Mouse (Mus musculus): ENCODE measurements around the gene Clec11a. TPM values are rescaled to one million over a fixed set of nuclear protein-coding genes. Genes with fewer than 3 reads are reported as not detected.

The Clec11a gene
- total RNA-seq, 2 experiments from 2014 or later, result 0.71 to 0.92 TPM

DNA sequence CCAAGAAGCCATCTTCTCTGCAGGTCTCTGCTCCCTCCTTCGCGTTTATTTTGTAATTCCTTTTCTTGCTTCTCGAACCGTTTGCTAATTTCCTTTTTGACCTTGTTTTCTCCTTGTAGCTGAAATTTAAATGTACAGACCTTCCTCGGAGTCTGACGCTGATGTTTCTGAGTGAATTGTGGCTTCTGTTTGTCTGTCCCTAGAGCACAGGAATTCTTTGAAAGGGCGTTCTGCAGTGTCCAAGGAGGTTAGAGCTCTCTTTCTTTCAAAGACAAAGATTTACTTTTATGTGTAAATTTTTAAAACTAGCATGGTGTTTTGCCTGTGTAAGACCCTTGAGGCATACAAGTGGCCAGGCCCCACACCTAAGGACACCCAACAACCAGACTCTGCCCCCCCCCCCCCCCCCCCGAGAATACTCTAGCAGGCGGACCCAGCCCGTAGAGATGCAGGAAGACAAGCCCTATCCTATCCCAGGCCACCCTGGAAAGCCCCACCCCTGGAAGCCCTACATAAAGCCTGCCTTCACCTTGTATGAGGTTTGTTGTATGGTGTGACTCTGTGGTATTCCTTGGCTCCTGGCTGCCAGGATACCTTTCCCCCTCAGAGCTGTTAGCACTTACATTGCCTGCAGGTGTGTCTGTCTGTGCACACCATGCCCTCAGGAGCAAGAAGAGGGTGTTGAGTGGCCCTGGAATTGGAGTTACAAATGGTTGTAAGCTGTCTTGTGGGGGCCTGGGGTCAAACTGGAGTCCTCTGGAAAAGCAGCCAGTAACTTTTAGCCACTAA, 30.0 kb downstream of the Clec11a start:
- no peak for DNase-seq

DNA sequence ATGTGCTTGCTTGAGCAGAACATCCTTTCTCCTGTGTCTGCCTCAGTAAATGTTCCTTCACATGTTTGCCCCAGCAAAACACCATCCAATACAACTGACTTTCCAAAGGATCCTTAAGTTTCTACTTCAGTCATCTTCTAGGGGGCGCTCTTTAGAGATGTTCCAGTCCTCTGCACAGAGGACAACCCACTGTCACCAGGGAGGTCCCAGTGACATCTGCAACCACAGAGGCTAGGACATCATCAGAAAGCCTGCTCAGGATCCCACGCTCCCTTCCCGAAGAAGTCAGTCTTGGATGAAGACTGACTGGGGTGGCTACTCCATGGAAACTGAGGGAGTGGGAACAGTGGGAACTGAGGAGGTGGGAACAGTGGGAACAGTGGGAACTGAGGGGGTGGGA, 31.2 kb downstream of the Clec11a start:
- DNase-seq, result no peak

DNA sequence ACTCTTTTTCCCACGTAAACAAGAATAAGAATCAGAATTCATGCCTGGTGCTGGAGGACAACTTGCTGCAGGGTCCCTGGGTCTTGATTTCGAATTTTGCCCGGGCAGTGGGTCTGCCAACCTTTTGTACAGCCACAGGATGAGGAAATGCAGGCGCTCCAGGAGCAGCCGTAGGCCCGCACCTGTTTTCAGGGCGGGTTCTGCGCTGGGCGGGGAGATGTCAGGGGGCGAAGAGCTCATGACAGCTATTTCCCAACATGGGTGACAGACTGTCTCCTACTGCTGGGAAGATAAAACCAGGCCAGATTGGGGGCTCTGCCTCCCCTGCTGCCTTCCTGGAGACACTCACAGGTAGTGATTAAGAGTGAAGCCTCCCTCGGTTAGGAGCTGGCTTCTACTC, 32.6 kb downstream of the Clec11a start:
- no peak for DNase-seq

DNA sequence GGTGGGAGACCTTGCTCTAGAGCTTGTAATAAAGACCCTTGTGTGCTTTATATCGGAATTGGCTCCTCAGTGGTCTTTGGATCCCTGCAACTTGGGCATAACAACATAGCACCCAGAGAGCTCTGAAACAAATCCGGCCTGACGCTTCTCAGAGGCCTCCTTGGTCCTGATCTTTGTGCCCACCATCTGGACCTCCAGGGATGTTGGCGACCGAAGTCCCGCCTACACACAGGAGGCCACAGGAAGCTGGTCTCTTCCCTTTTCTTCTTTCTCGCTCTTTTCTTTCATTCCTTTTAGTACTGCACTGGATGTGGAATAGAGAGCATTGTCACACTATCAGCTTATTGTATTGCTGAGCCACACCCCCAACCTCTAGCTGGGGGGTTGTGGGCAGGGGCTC, 33.3 kb downstream of the Clec11a start:
- no peak for DNase-seq

DNA sequence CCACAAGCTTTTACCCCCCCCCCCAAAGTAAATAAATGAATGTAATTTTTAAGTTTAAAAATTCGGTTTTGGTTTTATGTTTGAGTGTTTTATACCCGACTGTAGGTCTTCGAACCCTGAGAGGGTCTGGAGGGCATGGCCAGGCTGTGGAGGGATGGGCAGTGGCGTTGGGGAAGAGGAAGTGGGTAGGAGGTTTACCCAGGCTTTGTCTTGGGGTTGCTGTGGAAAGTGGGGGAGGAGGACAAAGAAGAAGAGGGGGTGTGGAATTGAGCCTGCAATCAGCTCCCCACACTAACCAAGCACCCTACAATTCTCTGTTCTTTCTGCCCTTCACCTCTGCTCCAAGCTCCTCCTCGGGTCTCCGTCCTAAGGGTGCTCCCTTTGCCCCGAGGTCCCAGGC, 34.2 kb downstream of the Clec11a start:
- DNase-seq, result no peak

DNA sequence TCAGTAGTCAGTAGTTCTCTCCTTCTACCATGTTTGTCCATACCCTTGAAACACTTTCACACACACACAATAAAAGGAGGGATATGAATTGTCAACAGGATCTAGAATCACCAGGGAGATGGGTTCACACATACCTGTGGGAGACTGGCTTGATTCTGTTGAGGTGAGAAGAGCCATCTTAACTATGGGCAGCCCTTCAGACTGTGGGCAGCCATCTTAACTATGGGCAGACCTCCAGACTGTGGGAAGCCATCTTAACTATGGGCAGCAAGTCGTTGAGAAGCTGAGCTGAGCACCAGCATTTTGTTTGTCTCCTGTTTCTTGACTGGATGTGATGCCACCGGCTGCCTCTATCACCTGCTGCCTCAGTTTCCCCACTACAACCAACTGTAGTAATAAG, 35.4 kb downstream of the Clec11a start:
- no peak for DNase-seq

DNA sequence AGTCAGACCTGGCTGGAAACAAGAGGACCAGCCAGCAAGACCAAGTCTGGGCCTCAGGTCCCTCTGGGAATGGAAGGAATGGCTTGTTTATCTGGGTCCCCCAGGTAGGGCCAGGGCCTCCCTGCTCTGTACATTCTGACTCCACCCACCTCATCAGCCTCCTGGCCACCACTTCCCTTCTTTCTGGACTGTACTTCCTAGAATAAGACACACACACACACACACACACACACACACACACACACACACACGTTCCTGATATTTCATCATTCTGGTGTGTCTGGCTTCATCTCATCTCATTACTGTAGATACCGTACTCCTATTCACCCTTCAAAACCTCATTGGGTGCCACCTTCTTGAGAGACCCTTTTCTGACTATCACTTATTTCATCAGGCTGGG, 37.3 kb downstream of the Clec11a start:
- no peak for DNase-seq

DNA sequence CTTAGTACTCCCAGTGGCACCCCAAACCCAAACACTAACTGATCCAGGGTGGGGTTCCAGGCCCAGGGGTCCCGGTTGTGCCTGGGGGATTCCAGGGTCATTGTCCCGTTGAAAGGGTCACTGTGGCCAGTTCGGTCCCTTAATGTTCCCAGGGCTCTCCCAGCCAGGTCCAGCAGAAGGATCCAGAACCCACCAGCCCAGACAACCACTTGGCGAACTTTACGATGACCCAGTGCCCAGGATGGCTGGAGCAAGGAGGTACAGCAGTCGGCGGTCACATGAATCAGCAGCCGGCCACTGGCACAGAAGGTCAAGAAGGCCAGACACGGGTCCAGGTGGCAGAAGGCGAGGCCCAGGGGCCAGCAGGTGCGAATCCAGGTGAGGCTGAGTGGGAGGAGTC, 38.6 kb downstream of the Clec11a start:
- DNase-seq, result no peak

DNA sequence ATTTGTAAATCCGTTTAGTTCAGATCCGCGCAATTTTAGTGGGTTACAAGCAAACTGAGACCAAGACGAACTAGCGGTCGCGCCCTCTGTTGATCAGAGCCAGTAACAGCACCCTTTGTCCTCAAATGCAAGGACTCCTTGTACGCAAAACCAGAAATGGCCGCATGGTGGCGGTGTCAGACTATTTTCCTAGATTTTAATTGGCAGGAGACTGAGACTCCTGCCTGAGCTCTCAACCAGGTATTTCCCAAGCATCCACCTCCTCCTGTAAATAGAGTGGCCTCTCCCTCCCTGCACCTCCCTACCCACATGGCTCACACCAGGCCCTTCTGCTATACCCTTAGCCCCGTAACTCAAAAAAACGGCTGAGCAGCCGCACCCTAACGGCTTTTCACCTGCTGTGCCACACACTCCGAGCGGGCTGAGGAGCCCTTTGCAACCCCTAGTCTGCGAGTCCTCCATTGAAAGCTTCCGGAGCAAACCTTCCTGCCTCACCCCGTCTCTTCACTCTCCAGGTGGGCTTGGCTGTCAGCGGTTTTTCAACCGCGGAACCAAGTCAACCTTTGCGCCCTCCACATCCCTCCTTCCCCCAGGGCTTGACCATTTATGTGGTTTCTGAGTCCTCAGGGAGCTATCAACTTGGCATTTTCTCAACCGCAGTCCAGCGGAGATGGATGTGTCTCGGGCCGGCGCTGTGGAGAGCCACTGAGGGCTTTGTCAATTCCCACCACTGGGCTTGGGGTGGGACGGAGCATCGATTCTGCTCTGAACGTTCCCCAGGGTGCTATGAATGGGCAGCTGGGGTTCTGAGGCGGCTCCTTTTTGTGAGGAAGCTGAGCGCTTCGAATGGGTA, 43.7 kb downstream of the Clec11a start:
- peak; percentile 96 for DNase-seq

DNA sequence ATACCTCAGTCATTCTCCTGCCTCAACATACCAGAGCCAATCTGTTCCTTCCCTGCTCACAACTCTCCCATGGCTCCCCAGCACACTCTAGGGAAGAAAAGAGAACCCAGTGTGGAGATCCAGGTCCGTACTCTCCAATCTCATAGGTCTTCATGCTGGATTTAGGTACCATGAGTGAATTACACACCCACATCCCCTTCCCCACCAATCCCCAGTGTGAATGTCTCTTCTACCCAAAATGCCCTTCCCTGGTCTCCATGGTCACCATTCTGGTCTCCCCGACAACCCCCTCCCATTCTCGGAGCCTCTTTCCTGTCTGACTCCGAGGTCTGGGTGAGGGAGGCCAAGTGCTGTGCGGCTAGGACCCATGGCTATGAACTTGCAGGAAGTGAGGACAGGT, 45.6 kb downstream of the Clec11a start, which contains the start of gene Gm15517:
TSS of gene Gm15517 (plus strand) at position 301 of the 400 bp plus-strand sequence.
- no peak for DNase-seq

DNA sequence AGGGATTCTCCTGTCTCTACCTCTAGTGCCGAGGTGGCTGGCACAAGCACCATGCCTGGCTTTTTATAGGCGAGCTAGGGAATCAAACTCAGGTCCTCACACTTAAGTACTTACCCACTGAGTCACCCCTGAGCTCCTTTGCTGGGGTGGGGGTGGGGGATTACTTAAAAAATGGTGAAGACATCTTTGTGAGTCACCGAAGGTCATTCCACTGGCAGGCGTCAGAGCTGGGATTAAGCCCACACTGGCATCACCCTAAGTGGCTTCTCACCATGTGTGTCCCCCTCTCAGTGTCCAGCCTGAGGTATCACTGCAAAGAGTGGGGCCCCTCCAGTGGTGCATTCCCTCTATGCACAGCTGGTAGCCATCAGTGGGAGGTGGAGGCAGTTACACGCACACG, 46.3 kb downstream of the Clec11a start:
- no peak for DNase-seq

DNA sequence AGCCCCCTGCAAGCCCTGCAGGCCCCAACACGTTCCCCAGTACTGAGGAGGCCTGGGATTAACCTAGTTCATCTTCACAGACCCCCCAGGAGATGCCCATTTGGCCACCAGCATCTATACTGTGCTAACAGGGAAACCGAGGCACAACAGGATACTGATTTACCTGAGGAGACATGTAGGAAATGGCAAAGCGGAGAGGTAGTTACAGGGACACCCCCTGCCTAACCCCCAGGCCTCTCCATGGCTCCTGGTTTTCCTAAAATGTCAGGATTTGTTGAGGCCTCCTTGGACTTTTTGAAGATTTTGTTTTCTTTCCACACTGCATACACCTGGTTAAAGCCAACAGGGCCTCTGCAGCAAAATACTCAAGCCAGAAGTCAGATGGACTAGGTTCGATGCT, 49.4 kb downstream of the Clec11a start, which contains the start of gene Acp4:
TSS of gene Acp4 (minus strand) at position 101 of the 400 bp plus-strand sequence.
- DNase-seq, result no peak

DNA sequence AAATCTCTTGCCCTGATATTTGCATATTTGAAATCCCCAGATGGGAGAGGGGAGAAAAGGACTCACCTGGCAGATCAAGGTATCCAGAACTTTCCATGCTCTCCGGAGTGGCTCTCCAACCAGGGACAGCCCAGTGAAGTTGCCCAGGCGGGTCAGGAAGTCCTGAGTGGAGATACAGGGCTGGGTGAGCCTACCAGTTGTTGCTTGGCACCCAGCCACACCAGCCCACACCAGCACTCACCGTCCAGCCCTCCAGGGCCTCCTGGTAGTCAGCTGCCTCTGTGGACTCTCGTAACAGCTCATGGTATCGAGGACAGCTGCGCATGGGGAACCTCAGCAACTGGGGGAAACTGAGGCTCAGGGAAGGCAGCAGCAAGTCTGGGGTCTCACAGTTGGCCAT, 51.8 kb downstream of the Clec11a start:
- DNase-seq, result peak; percentile 27

DNA sequence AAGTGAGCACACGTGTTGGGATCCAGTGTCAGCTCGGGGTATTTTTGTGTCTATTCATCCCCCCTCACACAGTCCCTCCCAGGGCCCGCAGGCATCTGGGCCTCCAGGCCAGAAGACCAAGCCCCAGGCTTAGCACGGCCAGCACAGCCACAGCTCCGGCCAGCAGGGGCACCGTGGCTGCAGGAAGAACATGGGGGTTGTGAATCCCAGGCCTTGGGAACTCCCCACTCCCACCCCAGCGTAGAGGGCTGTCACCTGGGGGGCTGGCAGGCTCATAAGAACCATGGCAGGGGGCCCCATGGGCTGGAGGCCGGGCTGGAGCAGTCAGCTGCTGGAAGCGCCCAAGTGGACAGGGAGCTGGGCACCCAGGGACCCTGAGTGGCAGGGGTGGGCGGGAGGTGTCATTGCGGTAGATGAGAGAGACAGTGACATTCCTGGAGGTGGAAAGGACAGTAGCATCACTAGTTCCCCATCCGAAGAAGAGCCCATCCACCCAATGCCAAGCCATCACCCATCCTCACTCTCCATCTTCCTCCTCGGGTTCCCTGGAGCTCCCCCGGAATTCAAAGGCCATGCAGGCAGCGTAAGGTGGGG, 53.6 kb downstream of the Clec11a start:
- no peak for DNase-seq

Other genes with a start within 250 kb of the Clec11a start
- not detected for gene Klk1b21, start 204.6 kb downstream of the Clec11a start, total RNA-seq (2021)
- gene Klk1b22, start 194.2 kb downstream of the Clec11a start, total RNA-seq (2021), result not detected
- not detected for gene Klk1b16, start 170.1 kb downstream of the Clec11a start, total RNA-seq (2021)
- gene Klk1b24, start 118.7 kb downstream of the Clec11a start, total RNA-seq (2021), result not detected
- not detected for gene Klk1b3, start 108.7 kb downstream of the Clec11a start, total RNA-seq (2021)
- not detected for gene Klk1b4, start 99.5 kb downstream of the Clec11a start, total RNA-seq (2021)
- not detected for gene Klk1b5, start 91.0 kb downstream of the Clec11a start, total RNA-seq (2021)
- not detected for gene Klk1, start 81.5 kb downstream of the Clec11a start, total RNA-seq (2021)
- not detected for gene Gm36864, start 70.7 kb downstream of the Clec11a start, total RNA-seq (2021)
- under 1 TPM; 0.61 to 0.79 TPM for gene 1700028J19Rik, start 60.2 kb downstream of the Clec11a start, total RNA-seq (2021)
- gene 2410002F23Rik, start 60.2 kb downstream of the Clec11a start, total RNA-seq (2021), result 10 to 100 TPM; 72.0 to 72.7 TPM
- gene Acp4, start 49.5 kb downstream of the Clec11a start, total RNA-seq (2021), result not detected
- gene Gm15517, start 45.5 kb downstream of the Clec11a start, total RNA-seq (2021), result not detected
- 1 to 10 TPM; 3.5 to 4.6 TPM for gene Shank1, start 3.4 kb upstream of the Clec11a start, total RNA-seq (2021)
- gene Syt3, start 77.2 kb upstream of the Clec11a start, total RNA-seq (2021), result 1 to 10 TPM in 1 of 2 experiments, under 1 TPM in 1; 0.88 to 1.4 TPM
- gene 1700008O03Rik, start 78.9 kb upstream of the Clec11a start, total RNA-seq (2021), result not detected
- gene Lrrc4b, start 122.1 kb upstream of the Clec11a start, total RNA-seq (2021), result 10 to 100 TPM; 50.2 to 51.9 TPM
- 1 to 10 TPM; 2.2 TPM for gene Aspdh, start 158.5 kb upstream of the Clec11a start, total RNA-seq (2021)
- 10 to 100 TPM; 71.8 to 81.4 TPM for gene Josd2, start 161.1 kb upstream of the Clec11a start, total RNA-seq (2021)
- gene Emc10, start 189.6 kb upstream of the Clec11a start, total RNA-seq (2021), result 10 to 100 TPM; 91.4 to 93.4 TPM
- gene Fam71e1, start 189.7 kb upstream of the Clec11a start, total RNA-seq (2021), result 1 to 10 TPM; 6.3 to 6.7 TPM
- 10 to 100 TPM; 15.3 to 15.8 TPM for gene Mybpc2, start 217.8 kb upstream of the Clec11a start, total RNA-seq (2021)
- gene Spib, start 225.2 kb upstream of the Clec11a start, total RNA-seq (2021), result under 1 TPM; 0.43 to 0.76 TPM
- 10 to 100 TPM; 42.4 to 46.5 TPM for gene Pold1, start 241.9 kb upstream of the Clec11a start, total RNA-seq (2021)
- 10 to 100 TPM; 45.5 to 47.2 TPM for gene Nr1h2, start 247.0 kb upstream of the Clec11a start, total RNA-seq (2021)